Mouse (Mus musculus) frontal cortex, adult 2 months (tissue): ENCODE measurements around the gene Tspan33. TPM values are rescaled to one million over a fixed set of nuclear protein-coding genes. Genes with fewer than 3 reads are reported as not detected.
"Not testable (repeated sequence)": the region's sequence is repeated elsewhere in the genome, so short reads cannot be mapped to it uniquely, and the experiment has no call there.

ENCODE experiments used
- DNase-seq, 2 experiments: peaks; one replicate each; pipeline ENCODE4 v3.0.0; 2022; ENCODE audit warnings: low spot score in 1 of 2; ENCODE audit errors: extremely low spot score in 1 of 2
- polyA plus RNA-seq: library from polyadenylated mRNA; depleted of rRNA; stranded (reverse); fragments of >200 nt; gene quantifications from 2 replicates; pipeline ENCODE4 v1.2.3, GENCODE M21; 2012; rRNA removed

The Tspan33 gene
- polyA plus RNA-seq, 1 experiment = 28.7 TPM

DNA sequence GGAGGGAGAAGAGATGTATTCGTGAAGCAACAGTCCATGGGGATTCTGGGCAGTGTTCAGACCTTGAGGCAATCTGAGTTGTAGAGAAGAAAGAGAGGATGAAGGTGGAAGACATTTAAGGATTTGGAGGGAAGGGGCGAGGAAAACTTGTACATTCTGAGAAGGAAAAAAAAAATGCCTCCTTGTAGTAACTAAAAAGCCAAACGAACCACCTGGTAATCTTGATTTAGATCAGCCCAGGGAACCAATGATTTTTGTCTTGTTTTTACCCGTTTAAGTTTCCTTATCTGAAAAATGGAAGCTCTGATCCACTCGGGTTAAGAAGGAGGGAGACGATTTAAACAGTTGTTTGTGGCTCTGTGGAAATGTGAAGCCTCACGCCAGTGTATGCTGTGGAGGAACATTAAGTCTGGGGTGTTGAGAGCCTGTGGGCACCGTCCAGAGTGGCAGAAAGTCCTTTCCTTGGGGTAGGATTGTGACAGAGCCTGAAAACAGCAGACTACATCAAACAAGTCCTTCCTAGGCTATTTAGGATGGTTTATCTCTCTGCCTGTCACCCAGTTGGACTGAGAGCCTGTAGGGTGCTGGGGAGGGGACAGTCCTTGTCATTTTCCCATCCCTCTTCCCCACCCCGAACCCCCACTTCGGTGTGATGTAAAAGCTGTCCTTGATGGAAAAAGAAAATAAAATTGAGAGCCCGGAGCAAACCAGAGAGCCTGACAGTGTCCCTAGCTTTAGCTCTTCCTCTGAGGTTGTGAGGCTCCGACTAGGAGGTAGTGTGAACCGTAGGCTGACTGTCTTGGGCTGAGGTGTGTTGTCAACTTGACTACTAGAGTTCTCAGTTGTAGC is 42.8 kb downstream of the Tspan33 start:
- DNase-seq = no peak

DNA sequence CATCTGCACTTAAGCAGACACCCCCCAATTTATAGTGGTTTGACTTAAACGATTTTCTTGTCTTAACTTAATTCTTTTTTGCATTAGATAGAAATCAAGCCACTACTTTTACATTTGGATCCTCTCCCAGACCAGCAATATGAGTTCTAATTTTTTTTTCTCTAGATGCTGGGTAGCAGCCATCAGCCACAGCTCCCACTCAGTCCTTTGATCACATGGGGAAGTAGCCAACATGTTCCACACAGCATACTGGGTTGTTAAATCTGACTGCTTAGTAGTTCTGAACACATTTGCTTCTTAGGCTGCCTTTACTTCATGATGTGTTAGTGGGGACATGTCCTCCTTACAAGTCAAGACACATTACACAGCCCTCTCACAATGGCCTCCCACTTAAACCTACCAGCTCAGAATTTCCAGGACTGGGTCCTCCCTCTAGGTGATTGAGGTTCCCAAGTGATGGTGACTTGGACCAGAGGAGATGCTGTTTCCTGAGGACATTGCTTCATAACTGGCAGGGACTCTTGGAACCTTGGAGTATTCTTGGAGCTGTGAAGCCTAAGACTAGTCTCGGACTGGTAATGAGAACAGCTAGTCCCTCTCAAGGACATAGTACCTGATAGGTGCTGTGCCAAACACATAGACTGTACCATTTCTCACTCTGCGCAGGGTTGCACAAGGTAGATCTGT is 57.6 kb downstream of the Tspan33 start:
- DNase-seq = peak in 1 of 2 experiments; percentile 66

DNA sequence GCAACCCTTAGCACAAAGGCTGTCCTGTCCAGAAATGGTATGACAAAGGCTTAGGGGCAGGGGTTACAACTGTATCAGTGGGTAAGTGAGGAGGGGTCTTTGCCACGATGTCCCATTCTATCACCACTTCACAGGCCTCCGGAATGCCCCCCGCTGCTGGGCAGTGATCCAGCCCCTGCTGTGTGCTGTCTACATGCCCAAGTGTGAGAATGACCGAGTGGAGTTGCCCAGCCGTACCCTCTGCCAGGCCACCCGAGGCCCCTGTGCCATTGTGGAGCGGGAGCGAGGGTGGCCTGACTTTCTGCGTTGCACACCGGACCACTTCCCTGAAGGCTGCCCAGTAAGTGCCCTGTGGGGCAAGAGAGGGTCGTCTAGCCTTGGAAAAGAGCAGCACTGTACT is 59.3 kb downstream of the Tspan33 start:
- no peak for DNase-seq

GRCm38 (mm10) chr6:29756001-29756400 is 62.0 kb downstream of the Tspan33 start:
- DNase-seq = peak; percentile 49 to 70

DNA sequence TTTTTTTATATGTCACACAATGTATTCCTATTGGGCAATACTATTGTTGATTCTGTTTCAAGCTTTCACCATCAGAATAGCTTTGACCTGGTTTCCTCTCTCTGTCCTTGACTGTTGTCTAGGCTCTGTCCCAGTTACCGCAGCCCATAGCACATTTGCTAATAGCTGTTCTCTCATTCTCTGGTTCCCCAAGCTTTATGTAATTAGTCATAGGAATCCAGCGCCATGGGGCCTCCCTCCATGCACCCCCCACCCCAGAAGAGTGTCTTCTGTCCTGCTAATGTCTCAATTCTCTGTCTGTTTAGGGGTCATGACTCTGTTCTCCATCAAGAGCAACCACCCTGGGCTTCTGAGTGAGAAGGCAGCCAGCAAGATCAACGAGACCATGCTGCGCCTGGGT is 62.5 kb downstream of the Tspan33 start:
- DNase-seq = no peak

DNA sequence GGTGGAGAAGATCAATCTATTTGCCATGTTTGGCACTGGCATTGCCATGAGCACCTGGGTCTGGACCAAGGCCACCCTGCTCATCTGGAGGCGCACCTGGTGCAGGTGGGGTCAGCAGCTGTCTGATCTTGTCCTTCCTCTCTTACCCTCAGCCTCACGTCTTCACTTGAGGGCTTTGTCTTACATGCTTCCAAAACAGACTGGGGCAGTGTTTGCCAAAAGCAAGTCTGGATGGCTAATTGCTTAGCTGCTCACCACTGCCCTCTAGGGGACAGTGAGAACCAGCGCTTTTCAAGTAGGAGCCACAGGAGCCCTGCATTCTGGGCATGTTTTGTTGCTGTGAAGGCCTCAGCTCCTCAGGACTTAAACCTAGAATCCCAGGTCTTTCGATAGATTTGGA is 64.4 kb downstream of the Tspan33 start:
- peak; percentile 46 to 89 for DNase-seq

DNA sequence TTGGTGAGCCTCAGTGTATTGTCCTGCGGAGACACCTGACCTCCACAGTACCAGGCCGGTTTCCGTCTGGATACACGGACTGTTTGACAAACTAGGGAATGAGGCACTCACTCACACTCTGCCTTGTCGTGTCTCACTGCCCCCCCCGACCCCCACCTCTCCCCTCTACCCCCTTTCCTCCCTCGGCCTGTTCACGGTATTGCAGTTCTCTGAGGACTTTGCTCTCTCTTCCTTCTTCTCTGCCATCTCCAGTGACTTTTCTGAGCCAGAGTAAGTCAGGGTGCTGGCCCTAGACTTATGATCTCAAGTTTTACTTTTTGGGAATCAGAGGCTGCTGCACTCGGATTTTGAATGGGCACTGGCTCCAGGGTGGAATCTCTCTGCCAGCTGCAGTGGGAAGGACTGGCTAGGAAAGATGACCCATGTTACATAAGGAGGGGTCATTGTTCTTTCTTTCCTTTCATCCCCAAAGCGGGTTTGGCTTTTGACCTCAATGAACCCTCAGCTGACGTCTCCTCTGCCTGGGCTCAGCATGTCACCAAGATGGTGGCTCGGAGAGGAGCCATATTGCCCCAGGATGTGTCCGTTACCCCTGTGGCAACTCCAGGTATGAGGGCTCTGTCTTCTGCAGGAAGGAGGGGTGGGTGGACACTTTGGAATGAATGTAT is 65.1 kb downstream of the Tspan33 start:
- no peak for DNase-seq

- not testable (repeated sequence) for DNase-seq
Observed at GRCm38 (mm10) chr6:29760397-29760796, 66.4 kb downstream of the Tspan33 start.

DNA sequence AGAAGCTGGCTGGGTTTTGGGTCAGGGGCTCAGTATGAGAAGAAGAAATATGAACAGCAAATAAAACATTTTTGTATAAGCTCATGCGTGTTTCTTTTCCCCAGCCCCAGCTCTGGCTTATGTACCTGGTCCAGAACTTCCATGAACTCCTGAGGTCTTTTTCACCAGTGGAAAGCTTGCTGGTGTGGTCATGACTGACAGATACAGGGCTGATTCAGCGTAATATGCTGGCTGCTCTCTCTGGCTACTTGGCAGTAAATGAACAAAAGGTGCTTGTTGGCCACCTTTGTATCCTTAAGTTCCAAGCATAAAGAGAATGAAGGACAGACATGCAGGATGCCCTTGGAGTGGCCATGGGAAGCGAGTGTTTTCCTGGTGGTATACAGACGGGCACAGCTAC is 67.3 kb downstream of the Tspan33 start:
- DNase-seq = no peak

- DNase-seq = peak in 1 of 2 experiments; percentile 31
Observed at GRCm38 (mm10) chr6:29762524-29762923, 68.5 kb downstream of the Tspan33 start.

- no peak for DNase-seq
Observed at GRCm38 (mm10) chr6:29766874-29767273, 72.9 kb downstream of the Tspan33 start.

Other genes with a start within 250 kb of the Tspan33 start
- gene Atp6v1f, start 226.5 kb upstream of the Tspan33 start, polyA plus RNA-seq = 394 and 433 TPM in 2 replicates
- 0.29 TPM in 1 of 2 replicates, not detected in the other for gene Atp6v1fnb, start 222.8 kb upstream of the Tspan33 start, polyA plus RNA-seq
- 5.7 and 5.8 TPM in 2 replicates for gene Kcp, start 186.3 kb upstream of the Tspan33 start, polyA plus RNA-seq
- 4.1 and 5.8 TPM in 2 replicates for gene Irf5, start 167.6 kb upstream of the Tspan33 start, polyA plus RNA-seq
- gene Tnpo3, start 84.3 kb upstream of the Tspan33 start, polyA plus RNA-seq = 49.3 and 57.0 TPM in 2 replicates
- 10.2 and 10.4 TPM in 2 replicates for gene Smo, start 41.3 kb downstream of the Tspan33 start, polyA plus RNA-seq
- 117 and 118 TPM in 2 replicates for gene Ahcyl2, start 73.8 kb downstream of the Tspan33 start, polyA plus RNA-seq
- 16.4 and 24.0 TPM in 2 replicates for gene Strip2, start 222.8 kb downstream of the Tspan33 start, polyA plus RNA-seq